Mouse (Mus musculus) leukemia stem cell, adult 10-12 weeks (primary cell): ENCODE data around the gene Tbx21. TPM values are rescaled to one million over a fixed set of nuclear protein-coding genes. Genes with fewer than 3 reads are reported as not detected.

Experiments
- polyA plus RNA-seq: library from polyadenylated mRNA; stranded (reverse); fragments of >175 nt; gene quantifications from 2 replicates; pipeline ENCODE4 v1.2.3, GENCODE M21; 2012; ENCODE audit warnings: low replicate concordance

Gene Tbx21
- polyA plus RNA-seq, result 4.4 and 13.3 TPM in 2 replicates

GRCm38 (mm10) chr11:97114671-97115601, at the start of gene Tbx21:
Tbx21 (minus strand) TSS chr11:97115331.

GRCm38 (mm10) chr11:97151343-97151801, 36.2 kb upstream of the Tbx21 start, which contains the start of gene Tbkbp1:
Tbkbp1 (minus strand) TSS chr11:97151495.

GRCm38 (mm10) chr11:97050216-97050943, 64.8 kb downstream of the Tbx21 start, which contains the start of gene Osbpl7:
Osbpl7 (plus strand) TSS chr11:97050628.

Other genes with a start within 250 kb of the Tbx21 start
- 12.3 and 25.9 TPM in 2 replicates for gene Cdk5rap3, start 198.8 kb downstream of the Tbx21 start, polyA plus RNA-seq
- gene Prr15l, start 187.2 kb downstream of the Tbx21 start, polyA plus RNA-seq, result not detected in 2 replicates
- gene Pnpo, start 171.3 kb downstream of the Tbx21 start, polyA plus RNA-seq, result 13.1 and 20.4 TPM in 2 replicates
- 90.0 and 123 TPM in 2 replicates for gene Sp2, start 132.4 kb downstream of the Tbx21 start, polyA plus RNA-seq
- gene Sp6, start 101.9 kb downstream of the Tbx21 start, polyA plus RNA-seq, result 0.51 and 0.55 TPM in 2 replicates
- 15.1 and 19.3 TPM in 2 replicates for gene Scrn2, start 85.4 kb downstream of the Tbx21 start, polyA plus RNA-seq
- gene Lrrc46, start 73.9 kb downstream of the Tbx21 start, polyA plus RNA-seq, result 0.13 TPM in 1 of 2 replicates, not detected in the other
- gene Mrpl10, start 73.8 kb downstream of the Tbx21 start, polyA plus RNA-seq, result 29.9 and 38.4 TPM in 2 replicates
- 8.0 and 21.9 TPM in 2 replicates for gene Osbpl7, start 64.7 kb downstream of the Tbx21 start, polyA plus RNA-seq
- 13.8 and 20.3 TPM in 2 replicates for gene Tbkbp1, start 36.2 kb upstream of the Tbx21 start, polyA plus RNA-seq
- 34.2 and 43.7 TPM in 2 replicates for gene Kpnb1, start 72.5 kb upstream of the Tbx21 start, polyA plus RNA-seq
- gene Npepps, start 165.3 kb upstream of the Tbx21 start, polyA plus RNA-seq, result 34.9 and 36.2 TPM in 2 replicates
- 4.7 and 6.5 TPM in 2 replicates for gene Mrpl45, start 200.4 kb upstream of the Tbx21 start, polyA plus RNA-seq
- gene Gpr179, start 236.7 kb upstream of the Tbx21 start, polyA plus RNA-seq, result 0.06 and 0.09 TPM in 2 replicates
- 12.1 and 14.7 TPM in 2 replicates for gene Socs7, start 247.2 kb upstream of the Tbx21 start, polyA plus RNA-seq